Mouse (Mus musculus) testis, adult 2 months (tissue): ENCODE data around the gene Plekhg1.

Source experiments
- CTCF ChIP-seq: fragments of 200-500 bp; IDR thresholded peaks from 2 replicates; pipeline ENCODE4 v1.5.1; 2012; ENCODE audit warnings: low read depth, mild to moderate bottlenecking, inconsistent platforms, low read length, moderate library complexity; ENCODE audit not compliant: control insufficient read depth, insufficient read depth, insufficient replicate concordance
- POLR2A ChIP-seq: fragments of 200-500 bp; IDR thresholded peaks from 2 replicates; pipeline ENCODE4 v1.6.1; 2012; ENCODE audit warnings: low read depth, mild to moderate bottlenecking, inconsistent platforms, low read length, moderate library complexity; ENCODE audit not compliant: control insufficient read depth

DNA sequence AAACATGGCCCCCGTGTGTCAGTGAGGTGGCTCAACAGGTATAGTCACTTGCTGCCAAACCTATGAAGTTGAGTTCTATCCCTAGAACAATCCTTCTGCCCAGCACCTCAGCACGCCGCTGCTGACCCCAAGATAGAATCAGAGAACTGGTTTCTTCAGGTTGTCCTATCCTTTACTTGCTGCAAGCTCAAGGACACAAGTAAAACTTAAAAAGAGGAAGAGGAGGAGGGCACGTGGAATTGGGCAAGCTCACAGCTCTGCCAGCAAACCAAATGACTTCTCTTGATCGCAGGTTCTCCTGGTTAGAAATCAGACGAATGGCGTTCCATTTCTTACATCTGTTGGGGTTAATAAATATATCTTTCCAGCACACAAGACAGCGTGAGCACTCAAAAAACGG, 232.1 kb downstream of the Plekhg1 start:
- no peak for TF ChIP-seq CTCF
- no peak for TF ChIP-seq POLR2A
